Mouse (Mus musculus) forelimb bud, embryonic 11.5 days (tissue): ENCODE measurements at regions not wholly inside any gene's neighbourhood (a gene's known extent, or its start where the extent isn't known, plus 50 kb on each side); places are given as distances from the start of the nearest gene placed in this dataset.

Experiments
- DNase-seq: peaks from one replicate; pipeline ENCODE4 v3.0.0-alpha.2; 2012; ENCODE audit warnings: low read depth, low spot score

GRCm38 (mm10) chr5:85467811-85468210 lies 597.6 kb downstream of the Cenpc1 start:
- no peak for DNase-seq

GRCm38 (mm10) chr5:85467151-85467550 lies 598.2 kb downstream of the Cenpc1 start:
- no peak for DNase-seq
